In genomic region chr2:51139218-51139911, GRCm38 (mm10) we compare ENCODE assay signal across 8 mouse cellular contexts. TPM values are rescaled to one million over a fixed set of nuclear protein-coding genes. Genes with fewer than 3 reads are reported as not detected.
DNase-seq lines count a peak whose midpoint lies in the region; ATAC-seq and TF ChIP-seq lines count a peak whose summit lies in the region.
"Had no signal": no experiment of that assay in that cellular context is flagged by ENCODE, and none has a peak within 500 bp of the region (broad histone marks: within the 10 kb centered on the region; RNA-seq: fewer than 3 reads in every experiment).

No protein-coding gene starts in this region.

- H3K9me3 ChIP-seq in forebrain, postnatal 0 days (ENCODE audit: low read length) = no peaks in the 10 kb centered on the region
- no peaks in the 10 kb centered on the region for H3K9me3 ChIP-seq in hindbrain, embryonic 13.5 days
- H3K9me3 ChIP-seq in neural tube, embryonic 11.5 days (ENCODE audit: control insufficient read depth, low read length) = no peaks in the 10 kb centered on the region
- H3K9me3 ChIP-seq: embryonic facial prominence, embryonic 15.5 days had no signal

- peaks cover 24% of the 10 kb centered on the region for H3K36me3 ChIP-seq in forebrain, postnatal 0 days (ENCODE audit: insufficient read depth)
- peaks cover 36% of the 10 kb centered on the region for H3K36me3 ChIP-seq in hindbrain, embryonic 13.5 days
- peaks cover 12% of the 10 kb centered on the region for H3K36me3 ChIP-seq in neural tube, embryonic 11.5 days (ENCODE audit: control insufficient read depth, insufficient read depth, low read length)

- peak overlapping the region; percentile 52; the same call in 1 of the 2 replicates for H3K27ac ChIP-seq in brown adipose tissue, adult 24 weeks (replicated peaks; ENCODE audit: low read depth, low read length)
- H3K27ac ChIP-seq in forebrain, postnatal 0 days (ENCODE audit: low read depth, low read length) = no peak overlapping the region
- peak overlapping the region; percentile 70 for H3K27ac ChIP-seq in hindbrain, embryonic 13.5 days
- peak overlapping the region; percentile 82 for H3K27ac ChIP-seq in neural tube, embryonic 11.5 days (ENCODE audit: low read depth, low read length)
- H3K27ac ChIP-seq: embryonic facial prominence, embryonic 15.5 days had no signal

- ATAC-seq in forebrain, postnatal 0 days = peak; percentile 36; the same call in 1 of the 2 replicates
- ATAC-seq in hindbrain, embryonic 13.5 days (ENCODE audit: low FRiP score) = peak; percentile 78
- peak; percentile 89 for ATAC-seq in neural tube, embryonic 11.5 days (ENCODE audit: insufficient read depth, low FRiP score, low TSS enrichment)

- TF ChIP-seq CTCF in forebrain, postnatal 0 days (IDR thresholded peaks at IDR 0.05; ENCODE audit: low read depth) = no peak

- no peak overlapping the region for H3K9ac ChIP-seq in forebrain, postnatal 0 days
- peak overlapping the region; percentile 39 for H3K9ac ChIP-seq in hindbrain, embryonic 13.5 days
- peak overlapping the region; percentile 33; the same call in 1 of the 2 replicates for H3K9ac ChIP-seq in neural tube, embryonic 11.5 days (ENCODE audit: low read length)
- H3K9ac ChIP-seq: embryonic facial prominence, embryonic 15.5 days had no signal

- H3K4me2 ChIP-seq in forebrain, postnatal 0 days (ENCODE audit: low read depth) = no peak overlapping the region
- peak overlapping the region; percentile 65 for H3K4me2 ChIP-seq in hindbrain, embryonic 13.5 days
- peak overlapping the region; percentile 15 for H3K4me2 ChIP-seq in neural tube, embryonic 11.5 days (ENCODE audit: low read depth)
- H3K4me2 ChIP-seq: embryonic facial prominence, embryonic 15.5 days had no signal

- no peak overlapping the region for H3K4me3 ChIP-seq in brown adipose tissue, adult 24 weeks (ENCODE audit: insufficient read depth, low read depth, low read length)
- H3K4me3 ChIP-seq in forebrain, postnatal 0 days (ENCODE audit: low read depth, low read length) = no peak overlapping the region
- peak overlapping the region; percentile 8; the same call in 1 of the 2 replicates for H3K4me3 ChIP-seq in hindbrain, embryonic 13.5 days
- H3K4me3 ChIP-seq in neural tube, embryonic 11.5 days (ENCODE audit: low read depth, low read length) = no peak overlapping the region
- H3K4me3 ChIP-seq: embryonic facial prominence, embryonic 15.5 days had no signal

- no peaks in the 10 kb centered on the region for H3K27me3 ChIP-seq in forebrain, postnatal 0 days (ENCODE audit: insufficient read depth, low read length)
- H3K27me3 ChIP-seq in hindbrain, embryonic 13.5 days = no peaks in the 10 kb centered on the region
- H3K27me3 ChIP-seq in neural tube, embryonic 11.5 days (ENCODE audit: control insufficient read depth, insufficient read depth, low read length) = no peaks in the 10 kb centered on the region
- H3K27me3 ChIP-seq: embryonic facial prominence, embryonic 15.5 days had no signal

- DNase-seq in forebrain, postnatal 0 days = peak; percentile 36
- DNase-seq in liver = peak; percentile 59
- peak; percentile 84 for DNase-seq in neural tube, embryonic 11.5 days (ENCODE audit: low spot score)
- no peak for DNase-seq in B cell, adult 2 months
- DNase-seq in right cerebral cortex, adult 18-20 months = no peak

- peaks cover 22% of the 10 kb centered on the region for H3K4me1 ChIP-seq in brown adipose tissue, adult 24 weeks (ENCODE audit: control insufficient read depth, insufficient read depth, insufficient read length, low read length)
- H3K4me1 ChIP-seq in forebrain, postnatal 0 days (ENCODE audit: insufficient read depth) = peaks cover 25% of the 10 kb centered on the region; the same call in 1 of the 2 replicates
- H3K4me1 ChIP-seq in hindbrain, embryonic 13.5 days (replicated peaks) = peaks cover 71% of the 10 kb centered on the region
- peaks cover 51% of the 10 kb centered on the region for H3K4me1 ChIP-seq in neural tube, embryonic 11.5 days (ENCODE audit: control insufficient read depth, insufficient read depth, low read length)

- 14% methylated on average over 5 of the region's 5 CpGs for WGBS in forebrain, postnatal 0 days
- WGBS in hindbrain, embryonic 13.5 days = 7% methylated on average over 5 of the region's 5 CpGs
- WGBS in neural tube, embryonic 11.5 days = 7% methylated on average over 5 of the region's 5 CpGs

RNA-seq across cellular contexts. Expression of gene Rnd3, which starts 9.5 kb away (rescaled TPM):
- polyA plus RNA-seq in brown adipose tissue, adult 24 weeks (2012; ENCODE audit: insufficient read depth, insufficient read length, missing spikeins) = 6.6 and 9.0 TPM in 2 replicates
- 78.8 and 103 TPM in 2 replicates for total RNA-seq in forebrain, postnatal 0 days (2014; rRNA removed)
- 62.3 and 72.7 TPM in 2 replicates for polyA plus RNA-seq in forebrain, postnatal 0 days (2015; fragmentation: Nextera tagmentation; extraction: Ambion mirVana)
- polyA plus RNA-seq in hindbrain, embryonic 13.5 days (2015; fragmentation: Nextera tagmentation; extraction: Ambion mirVana) = 244 and 250 TPM in 2 replicates
- 261 and 278 TPM in 2 replicates for polyA plus RNA-seq in neural tube, embryonic 11.5 days (2014; fragmentation: Nextera tagmentation; extraction: Ambion mirVana)

Comparison
In these comparisons a context has a peak if more than half of its experiments do, and no peak if none do; other contexts are left out.
1. ATAC-seq: peak in every context shown above with its lines; median percentile 89 in neural tube, embryonic 11.5 days; 78 in hindbrain, embryonic 13.5 days; 36 in forebrain, postnatal 0 days.
2. DNase-seq: peak in forebrain, postnatal 0 days (single experiment), liver (single experiment) and neural tube, embryonic 11.5 days (single experiment); none in B cell, adult 2 months (0 of 2) and right cerebral cortex, adult 18-20 months (single experiment).